Mouse (Mus musculus) adrenal gland, adult (tissue): ENCODE measurements around the gene Hs3st4.

Experiments used
- DNase-seq, 2 experiments: peaks; one replicate each; pipeline ENCODE4 v3.0.0; 2022 to 2023; ENCODE audit warnings: low spot score in 1 of 2; ENCODE audit not compliant: inconsistent age in 2 of 2

Hs3st4 gene

GRCm38 (mm10) chr7:124319451-124319850 lies 336.8 kb downstream of the Hs3st4 start:
- DNase-seq = no peak

GRCm38 (mm10) chr7:124335635-124336034 lies 353.0 kb downstream of the Hs3st4 start:
- DNase-seq = no peak

DNA sequence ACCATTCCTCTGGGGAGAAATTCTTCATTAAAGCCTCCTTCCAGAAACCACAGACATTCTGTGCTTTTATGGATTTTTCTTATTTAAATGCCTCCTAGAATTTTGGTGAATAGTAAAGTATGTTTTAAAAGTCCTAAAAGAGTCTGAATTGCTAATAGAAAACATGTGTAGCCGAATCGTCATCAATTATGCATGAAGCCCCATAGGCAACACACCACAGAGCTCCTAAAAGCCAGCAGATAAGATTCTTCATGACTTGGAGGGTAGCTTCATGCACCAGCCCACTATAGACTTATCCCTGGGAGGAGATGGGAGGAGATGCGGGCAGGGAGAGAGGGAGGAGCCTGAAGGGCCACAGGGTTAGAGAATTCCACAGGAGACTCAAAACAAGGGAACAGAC lies 358.8 kb downstream of the Hs3st4 start:
- DNase-seq = no peak

GRCm38 (mm10) chr7:124347218-124348017 lies 364.7 kb downstream of the Hs3st4 start:
- DNase-seq = no peak

- DNase-seq = no peak
These were observed 371.4 kb downstream of the Hs3st4 start for GRCm38 (mm10) chr7:124354035-124354434.

DNA sequence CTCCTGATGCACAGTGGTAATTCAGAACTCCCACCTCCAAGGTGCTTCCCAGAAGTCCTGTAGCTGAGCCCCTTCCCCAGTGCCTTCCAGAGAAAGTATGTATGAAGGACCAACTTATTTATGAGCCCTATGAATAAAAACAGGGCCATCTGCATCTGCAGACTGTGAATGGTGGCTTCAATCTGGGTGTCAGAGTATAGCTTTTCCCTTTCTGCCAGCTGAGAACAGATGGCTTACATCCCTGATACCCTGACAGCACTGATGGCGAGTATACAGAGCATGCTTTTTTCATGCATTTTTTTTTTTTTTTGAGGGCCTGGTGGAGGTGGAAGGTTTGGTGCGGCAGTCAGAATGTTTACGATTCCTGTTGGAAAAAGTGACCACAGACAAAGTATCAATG lies 375.4 kb downstream of the Hs3st4 start:
- DNase-seq = no peak

DNA sequence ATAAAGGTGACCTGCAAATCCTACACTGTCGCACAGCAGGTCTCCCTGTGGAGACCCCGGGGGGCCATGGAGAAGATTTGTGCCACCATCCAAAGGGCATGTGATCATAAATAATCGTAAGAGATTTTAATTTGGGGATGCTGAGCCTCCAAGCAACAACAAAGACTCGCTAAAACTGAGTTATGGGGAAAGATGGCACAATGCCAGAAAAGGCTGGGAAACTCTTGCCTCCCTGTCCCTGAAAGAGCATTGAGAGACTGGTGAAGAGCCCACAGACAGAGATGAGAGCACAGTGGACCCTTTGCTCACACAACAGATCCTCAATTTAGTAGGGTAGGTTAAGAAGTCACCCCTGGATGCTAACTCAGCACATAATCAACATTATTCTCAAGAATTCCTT lies 377.2 kb downstream of the Hs3st4 start:
- no peak for DNase-seq

GRCm38 (mm10) chr7:124372297-124372696 lies 389.6 kb downstream of the Hs3st4 start:
- no peak for DNase-seq

GRCm38 (mm10) chr7:124372697-124373096 lies 390.0 kb downstream of the Hs3st4 start:
- no peak for DNase-seq

DNA sequence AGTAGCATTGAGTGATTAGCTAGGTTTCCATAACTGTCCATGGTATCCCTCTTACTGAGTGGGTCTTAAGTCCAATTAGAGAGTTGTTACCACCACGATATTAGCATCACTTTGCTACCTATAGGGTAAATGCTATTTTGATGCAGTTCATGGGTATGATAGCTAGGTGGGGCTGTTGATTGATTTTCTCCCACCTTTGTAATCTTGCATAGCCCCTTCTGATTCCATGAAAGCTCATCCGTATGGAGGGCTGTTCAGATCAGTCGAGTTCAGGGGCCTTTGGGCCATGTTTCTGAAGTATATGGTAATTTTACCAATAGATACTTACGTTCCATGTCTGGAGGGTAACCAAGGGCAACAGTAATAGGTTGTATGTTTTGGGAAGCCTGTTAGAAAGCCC lies 400.8 kb downstream of the Hs3st4 start:
- peak in 1 of 2 experiments; percentile 24 for DNase-seq

DNA sequence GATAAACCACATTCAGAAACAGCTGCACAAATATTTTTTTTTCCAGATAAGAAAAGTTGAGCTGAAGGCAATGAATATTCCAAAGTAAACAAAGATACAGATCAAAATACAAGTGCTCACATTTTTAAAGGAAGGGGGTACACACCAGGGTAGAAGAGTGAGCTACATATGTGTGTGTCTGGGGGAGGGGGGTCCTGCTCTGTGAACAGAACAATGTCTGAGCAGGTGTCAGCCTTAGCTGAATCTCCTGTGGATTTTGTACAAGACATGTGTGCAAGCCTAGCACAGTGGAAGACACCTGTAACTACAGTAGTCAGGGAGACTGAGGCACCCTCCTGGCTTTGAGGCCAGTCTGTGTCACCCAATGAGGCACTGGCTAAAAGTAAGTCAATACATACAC lies 416.5 kb downstream of the Hs3st4 start:
- no peak for DNase-seq

DNA sequence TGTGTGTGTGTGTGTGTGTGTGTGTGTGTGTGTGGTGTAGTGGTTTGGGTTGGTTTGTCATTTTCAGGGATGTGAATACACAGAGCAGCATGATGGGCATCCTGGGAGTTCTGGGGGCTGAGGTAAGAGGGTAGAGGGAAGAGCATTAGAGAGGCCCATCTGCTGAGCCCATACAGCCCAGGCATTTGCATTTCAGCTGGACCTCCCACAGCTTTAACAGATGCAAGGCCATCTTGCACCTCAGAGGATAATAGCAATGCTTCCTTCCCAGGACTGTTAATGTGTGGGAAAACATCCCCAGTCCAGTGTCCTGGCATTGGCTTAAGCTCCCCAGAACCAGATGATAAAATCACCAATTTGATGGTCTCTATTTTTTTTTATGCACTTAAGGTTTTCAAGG lies 444.3 kb downstream of the Hs3st4 start:
- no peak for DNase-seq
